ENCODE assay signal across 10 mouse cellular contexts in the genomic region with DNA sequence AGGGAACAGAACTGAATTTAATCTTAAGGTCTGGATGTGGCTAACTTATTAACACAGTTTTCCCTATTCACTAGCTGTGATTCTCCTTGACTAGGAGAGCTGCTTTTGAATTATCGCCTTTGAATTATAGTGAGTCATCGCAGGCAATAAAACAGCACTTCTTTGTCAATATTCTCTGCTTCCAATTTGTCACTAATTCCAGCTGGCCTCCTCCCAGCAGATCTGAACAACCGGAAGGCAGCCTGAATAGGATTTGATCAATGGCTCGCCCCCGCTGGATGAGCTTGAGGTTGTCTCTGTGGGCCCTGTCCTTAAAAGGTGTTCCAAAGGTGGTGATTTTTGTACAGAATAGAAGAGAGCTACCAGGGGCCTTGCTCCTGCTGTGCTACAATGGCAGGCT. TPM values are rescaled to one million over a fixed set of nuclear protein-coding genes. Genes with fewer than 3 reads are reported as not detected.
DNase-seq lines count a peak whose midpoint lies in the region; ATAC-seq and TF ChIP-seq lines count a peak whose summit lies in the region.
"Had no signal": no experiment of that assay in that cellular context is flagged by ENCODE, and none has a peak within 500 bp of the region (broad histone marks: within the 10 kb centered on the region; RNA-seq: fewer than 3 reads in every experiment).

No protein-coding gene starts in this region.

- no peaks in the 10 kb centered on the region for H3K27me3 ChIP-seq in lung, embryonic 15.5 days
- 0 out of 2 replicates have a peak, but pooled peaks cover 9% of the 10 kb centered on the region for H3K27me3 ChIP-seq in embryonic facial prominence, embryonic 12.5 days

- WGBS in lung, embryonic 15.5 days, result 67% methylated on average over 5 of the region's 5 CpGs
- WGBS in embryonic facial prominence, embryonic 12.5 days, result 31% methylated on average over 5 of the region's 5 CpGs
- WGBS in olfactory bulb, adult 2 months, result 28% methylated on average over 5 of the region's 5 CpGs

- H3K4me3 ChIP-seq in lung, embryonic 15.5 days, result no peak overlapping the region
- H3K4me3 ChIP-seq in embryonic facial prominence, embryonic 12.5 days, result no peak overlapping the region
- no peak overlapping the region for H3K4me3 ChIP-seq in olfactory bulb, adult 2 months (ENCODE audit: insufficient read depth, low read depth, low read length)
- H3K4me3 ChIP-seq: liver, embryonic 13.5 days had no signal

- ATAC-seq in lung, embryonic 15.5 days (ENCODE audit: borderline replicate concordance, extremely low read depth, low FRiP score, low TSS enrichment), result no peak
- ATAC-seq in embryonic facial prominence, embryonic 12.5 days (ENCODE audit: insufficient number of reproducible peaks, insufficient read depth, low FRiP score, low TSS enrichment), result no peak

- no peak for TF ChIP-seq POLR2A in olfactory bulb, adult 2 months (IDR thresholded peaks at IDR 0.05; ENCODE audit: insufficient read depth, low read depth, low read length)

- H3K9me3 ChIP-seq in lung, embryonic 15.5 days, result no peaks in the 10 kb centered on the region
- no peaks in the 10 kb centered on the region for H3K9me3 ChIP-seq in embryonic facial prominence, embryonic 12.5 days
- H3K9me3 ChIP-seq: liver, embryonic 13.5 days had no signal

- no peaks in the 10 kb centered on the region for H3K36me3 ChIP-seq in lung, embryonic 15.5 days
- no peaks in the 10 kb centered on the region for H3K36me3 ChIP-seq in embryonic facial prominence, embryonic 12.5 days
- H3K36me3 ChIP-seq: liver, embryonic 13.5 days had no signal

- no peak for DNase-seq in lung, postnatal 36 days
- peak; percentile 23 to 44 for DNase-seq in layer of hippocampus, adult 8-10 months (ENCODE audit: low spot score in 2 of 2)
- DNase-seq in urinary bladder, postnatal 36 days (ENCODE audit: low spot score in 2 of 2), result no peak
- DNase-seq in urinary bladder, postnatal 4 days (ENCODE audit: low spot score in 2 of 2), result no peak
- DNase-seq: adrenal gland, postnatal 14 days; gastrocnemius, postnatal 25 days; liver, embryonic 13.5 days had no signal

- H3K27ac ChIP-seq in lung, embryonic 15.5 days, result peak overlapping the region; percentile 53; the same call in 1 of the 2 replicates
- H3K27ac ChIP-seq in embryonic facial prominence, embryonic 12.5 days, result 0 out of 2 replicates have a peak overlapping the region, but pooled peaks have one; percentile 30
- H3K27ac ChIP-seq in olfactory bulb, adult 2 months (ENCODE audit: insufficient read depth, low read depth, low read length), result peak overlapping the region; percentile 87
- H3K27ac ChIP-seq: liver, embryonic 13.5 days had no signal

- no peak for TF ChIP-seq CTCF in olfactory bulb, adult 2 months (IDR thresholded peaks at IDR 0.05; ENCODE audit: insufficient read depth, low read depth, low read length)

- H3K9ac ChIP-seq in lung, embryonic 15.5 days, result no peak overlapping the region
- H3K9ac ChIP-seq in embryonic facial prominence, embryonic 12.5 days, result no peak overlapping the region
- H3K9ac ChIP-seq: liver, embryonic 13.5 days had no signal

- no peak overlapping the region for H3K4me2 ChIP-seq in lung, embryonic 15.5 days
- H3K4me2 ChIP-seq in embryonic facial prominence, embryonic 12.5 days (replicated peaks), result no peak overlapping the region
- H3K4me2 ChIP-seq: liver, embryonic 13.5 days had no signal

- H3K4me1 ChIP-seq in lung, embryonic 15.5 days, result no peaks in the 10 kb centered on the region
- H3K4me1 ChIP-seq in embryonic facial prominence, embryonic 12.5 days, result no peaks in the 10 kb centered on the region
- peaks cover 9% of the 10 kb centered on the region for H3K4me1 ChIP-seq in olfactory bulb, adult 2 months (ENCODE audit: control insufficient read depth, insufficient read depth, low read length)

RNA-seq across cellular contexts. Expression of a gene that starts 9.6 kb away (rescaled TPM):
- 17.0 and 17.1 TPM in 2 replicates for polyA plus RNA-seq in lung, embryonic 15.5 days (2015; fragmentation: Nextera tagmentation; extraction: Ambion mirVana)
- polyA plus RNA-seq in embryonic facial prominence, embryonic 12.5 days (2016; fragmentation: Nextera tagmentation; extraction: Ambion mirVana), result 15.0 and 15.1 TPM in 2 replicates
- total RNA-seq in layer of hippocampus, adult 8-10 months (2022), result under 1 TPM in 3 of 4 experiments, not detected in 1; 0.14 to 0.36 (median 0.18) TPM
- not detected in 2 replicates for polyA plus RNA-seq in olfactory bulb, adult 2 months (2012; ENCODE audit: insufficient read depth, insufficient read length, low replicate concordance, missing spikeins)

RNA-seq across cellular contexts. Expression of a gene that starts 22.7 kb away (rescaled TPM):
- polyA plus RNA-seq in lung, embryonic 15.5 days (2015; fragmentation: Nextera tagmentation; extraction: Ambion mirVana), result 801 and 804 TPM in 2 replicates
- polyA plus RNA-seq in embryonic facial prominence, embryonic 12.5 days (2016; fragmentation: Nextera tagmentation; extraction: Ambion mirVana), result 660 and 671 TPM in 2 replicates
- 100 to 1,000 TPM; 452 to 610 (median 507) TPM for total RNA-seq in layer of hippocampus, adult 8-10 months (2022)
- 746 TPM in 1 of 2 replicates, not detected in the other for polyA plus RNA-seq in olfactory bulb, adult 2 months (2012; ENCODE audit: insufficient read depth, insufficient read length, low replicate concordance, missing spikeins)

RNA-seq across cellular contexts. Expression of a gene that starts 47.3 kb away (rescaled TPM):
- polyA plus RNA-seq in lung, embryonic 15.5 days (2015; fragmentation: Nextera tagmentation; extraction: Ambion mirVana), result 59.6 and 64.8 TPM in 2 replicates
- 73.9 and 77.7 TPM in 2 replicates for polyA plus RNA-seq in embryonic facial prominence, embryonic 12.5 days (2016; fragmentation: Nextera tagmentation; extraction: Ambion mirVana)
- total RNA-seq in layer of hippocampus, adult 8-10 months (2022), result 10 to 100 TPM in 3 of 4 experiments, 1 to 10 TPM in 1; 9.6 to 32.9 (median 23.5) TPM
- polyA plus RNA-seq in olfactory bulb, adult 2 months (2012; ENCODE audit: insufficient read depth, insufficient read length, low replicate concordance, missing spikeins), result not detected in 2 replicates

Comparison
In these comparisons a context has a peak if more than half of its experiments do, and no peak if none do; other contexts are left out.
1. H3K27ac ChIP-seq: peak in every context shown above with its lines; median percentile 87 in olfactory bulb, adult 2 months; 53 in lung, embryonic 15.5 days; 30 in embryonic facial prominence, embryonic 12.5 days.
2. DNase-seq: peak in layer of hippocampus, adult 8-10 months (2 of 2); none in lung, postnatal 36 days (single experiment), urinary bladder, postnatal 36 days (0 of 2) and urinary bladder, postnatal 4 days (0 of 2).
3. RNA of a gene that starts 9.6 kb away (polyA plus RNA-seq): 17.0 to 17.1 TPM in lung, embryonic 15.5 days and 15.0 to 15.1 TPM in embryonic facial prominence, embryonic 12.5 days; not detected in olfactory bulb, adult 2 months; every median in the first group is over 10 times any median in the second.
4. RNA of a gene that starts 47.3 kb away (polyA plus RNA-seq): 73.9 to 77.7 TPM in embryonic facial prominence, embryonic 12.5 days and 59.6 to 64.8 TPM in lung, embryonic 15.5 days; not detected in olfactory bulb, adult 2 months; every median in the first group is over 10 times any median in the second.